Mouse (Mus musculus) forebrain, embryonic 11.5 days (tissue): ENCODE measurements at regions not wholly inside any gene's neighbourhood (a gene's known extent, or its start where the extent isn't known, plus 50 kb on each side); places are given as distances from the start of the nearest gene placed in this dataset.

ENCODE experiments used
- ATAC-seq: fragments of 200-750 bp; cut with Nextera tagmentation; replicated peaks from 2 replicates; pipeline ENCODE4 v1.8.0; 2017; ENCODE audit warnings: moderate TSS enrichment; ENCODE audit not compliant: low FRiP score
- DNase-seq: peaks from one replicate; pipeline ENCODE4 v3.0.0-alpha.2; 2017; ENCODE audit warnings: low spot score
- H3K27ac ChIP-seq: fragments of 300-500 bp; sonication (generic); 2 replicates; pipeline ENCODE4 v1.5.1; 2014; ENCODE audit warnings: low read depth, low read length
- H3K27me3 ChIP-seq: fragments of 300-500 bp; sonication (generic); 2 replicates; pipeline ENCODE4 v1.6.1; 2014; ENCODE audit warnings: mild to moderate bottlenecking, low read length, mixed read lengths; ENCODE audit not compliant: control insufficient read depth, insufficient read depth
- H3K36me3 ChIP-seq: fragments of 300-500 bp; sonication (generic); 2 replicates; pipeline ENCODE4 v1.6.1; 2014; ENCODE audit warnings: mild to moderate bottlenecking, low read length, moderate library complexity, mixed read lengths; ENCODE audit not compliant: control insufficient read depth, insufficient read depth
- H3K4me1 ChIP-seq: fragments of 300-500 bp; sonication (generic); replicated peaks from 2 replicates; pipeline ENCODE4 v1.6.1; 2014; ENCODE audit warnings: low read length, mixed read lengths; ENCODE audit not compliant: control insufficient read depth, insufficient read depth
- H3K4me2 ChIP-seq: fragments of 300-500 bp; sonication (generic); 2 replicates; pipeline ENCODE4 v1.6.1; 2014; ENCODE audit warnings: low read depth, mild to moderate bottlenecking, low read length, moderate library complexity, mixed read lengths; ENCODE audit not compliant: severe bottlenecking
- H3K4me3 ChIP-seq: fragments of 300-500 bp; sonication (generic); 2 replicates; pipeline ENCODE4 v1.5.1; 2014; ENCODE audit warnings: low read depth, low read length
- H3K9ac ChIP-seq: fragments of 300-500 bp; sonication (generic); 2 replicates; pipeline ENCODE4 v1.6.1; 2014; ENCODE audit warnings: low read length
- H3K9me3 ChIP-seq: fragments of 300-500 bp; sonication (generic); 2 replicates; pipeline ENCODE4 v1.6.1; 2016; ENCODE audit warnings: low read length, mixed read lengths; ENCODE audit not compliant: control insufficient read depth
- WGBS: fragments of 180-500 bp; shearing (Covaris S2); extraction: QIAGEN DNeasy Blood & Tissue Kit; methylation state at CpG from one replicate; pipeline ENCODE4 v1.1.7; 2014; 5-methylcytosine and 5-hydroxymethylcytosine counted together

- 87% methylated on average over 4 of the region's 4 CpGs for WGBS
- ATAC-seq, result no peak
- H3K27me3 ChIP-seq, result no peaks in the 10 kb centered on the region
Measured at GRCm38 (mm10) chr12:96615850-96616249, 923.8 kb downstream of the Flrt2 start.

DNA sequence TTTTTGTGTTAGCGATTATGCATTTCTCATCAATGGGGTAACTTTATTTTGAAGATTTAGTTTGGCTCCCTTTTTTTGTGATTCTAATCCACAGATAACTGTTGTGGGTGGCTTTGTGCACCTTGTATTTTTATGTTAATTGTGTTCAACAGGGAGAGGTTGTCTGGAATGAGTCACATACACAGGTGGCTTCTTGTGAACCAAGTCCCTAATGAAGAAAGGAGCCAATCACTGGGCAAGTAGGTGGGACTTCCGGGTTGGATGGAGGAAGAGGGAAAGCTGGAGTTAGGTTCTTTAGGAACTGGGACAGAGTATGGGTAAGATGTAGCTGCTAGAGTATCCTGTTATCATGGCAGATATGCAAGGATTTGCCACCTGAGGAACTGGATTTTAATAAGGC lies 925.2 kb downstream of the Flrt2 start:
- 89% methylated on average over 2 of the region's 2 CpGs for WGBS
- Histone ChIP-seq H3K36me3 (no peaks in the 10 kb centered on the region), H3K27ac (no peak overlapping the region), H3K9ac (no peak overlapping the region), H3K4me1 (no peaks in the 10 kb centered on the region), H3K4me2 (no peak overlapping the region), H3K9me3 (no peaks in the 10 kb centered on the region), H3K27me3 (no peaks in the 10 kb centered on the region), H3K4me3 (no peak overlapping the region)
- ATAC-seq, result no peak
- no peak for DNase-seq

More at GRCm38 (mm10) chr12:96615850-96616249, 923.8 kb downstream of the Flrt2 start:
- no peaks in the 10 kb centered on the region for H3K36me3 ChIP-seq
- no peaks in the 10 kb centered on the region for H3K9me3 ChIP-seq
- no peaks in the 10 kb centered on the region for H3K4me1 ChIP-seq
- no peak overlapping the region for H3K4me3 ChIP-seq
- H3K9ac ChIP-seq, result no peak overlapping the region
- no peak overlapping the region for H3K4me2 ChIP-seq
- no peak for DNase-seq
- H3K27ac ChIP-seq, result no peak overlapping the region
